Mouse (Mus musculus) brain, embryonic 14.5 days (tissue): ENCODE data around the gene Ubald2.

Source experiments
- CTCF ChIP-seq: fragments of 200-500 bp; IDR thresholded peaks from 2 replicates; pipeline ENCODE4 v1.5.1; 2012; ENCODE audit warnings: inconsistent platforms, mild to moderate bottlenecking, moderate library complexity, borderline replicate concordance; ENCODE audit not compliant: insufficient read depth, insufficient read length; ENCODE audit errors: extremely low read depth
- POLR2A ChIP-seq: fragments of 200-500 bp; IDR thresholded peaks from 2 replicates; pipeline ENCODE4 v1.6.1; 2012; ENCODE audit warnings: mild to moderate bottlenecking, inconsistent platforms, borderline replicate concordance; ENCODE audit not compliant: poor library complexity, insufficient read depth, insufficient read length, severe bottlenecking; ENCODE audit errors: extremely low read depth

GRCm38 (mm10) chr11:116435992-116436724, 2.3 kb downstream of the Ubald2 start:
- TF ChIP-seq POLR2A (no peak), CTCF (no peak)
